Mouse (Mus musculus): ENCODE results near the gene Zfp513. TPM values are rescaled to one million over a fixed set of nuclear protein-coding genes. Genes with fewer than 3 reads are reported as not detected.

Zfp513 gene
- polyA plus RNA-seq, 1 experiment from 2014 or later = 11.0 TPM

GRCm38 (mm10) chr5:31198170-31198569 lies 3.9 kb downstream of the Zfp513 start:
- no peak overlapping the region for H3K4me3 ChIP-seq
- peaks cover 12% of the 10 kb centered on the region; the same call in 1 of the 2 replicates for H3K4me1 ChIP-seq
- H3K27ac ChIP-seq = no peak overlapping the region
- no peaks in the 10 kb centered on the region for H3K27me3 ChIP-seq (ENCODE audit: insufficient read depth, poor library complexity, severe bottlenecking)
- H3K9me3 ChIP-seq = peaks cover 5% of the 10 kb centered on the region
- no peak for DNase-seq (ENCODE audit: low spot score)
- H3K36me3 ChIP-seq = peaks cover 72% of the 10 kb centered on the region
- WGBS = 84% methylated on average over 9 of the region's 9 CpGs

DNA sequence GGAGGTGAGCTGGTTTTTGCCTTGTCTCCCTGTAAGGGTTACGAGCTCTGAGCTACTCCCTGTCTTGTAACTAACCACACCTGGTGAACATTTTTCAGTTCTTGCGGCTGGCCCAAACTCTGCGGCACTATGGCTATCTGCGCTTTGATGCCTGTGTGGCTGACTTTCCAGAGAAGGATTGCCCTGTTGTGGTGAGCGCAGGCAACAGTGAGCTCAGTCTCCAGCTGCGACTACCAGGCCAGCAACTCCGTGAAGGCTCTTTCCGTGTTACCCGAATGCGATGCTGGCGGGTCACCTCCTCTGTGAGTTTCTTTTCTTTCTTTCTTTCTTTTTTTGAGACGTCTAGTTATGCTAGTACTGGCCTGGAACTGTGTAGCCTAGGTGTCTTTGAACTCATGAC lies 5.0 kb downstream of the Zfp513 start:
- Histone ChIP-seq H3K27me3 (ENCODE audit: insufficient read depth, poor library complexity, severe bottlenecking) (no peaks in the 10 kb centered on the region), H3K27ac (no peak overlapping the region), H3K9me3 (peaks cover 5% of the 10 kb centered on the region), H3K4me1 (peaks cover 9% of the 10 kb centered on the region), H3K36me3 (peaks cover 62% of the 10 kb centered on the region), H3K4me3 (no peak overlapping the region)
- 92% methylated on average over 12 of the region's 12 CpGs for WGBS
- DNase-seq (ENCODE audit: low spot score) = no peak

- H3K4me3 ChIP-seq = no peak overlapping the region
- 95% methylated on average over 10 of the region's 10 CpGs for WGBS
- no peak for DNase-seq (ENCODE audit: low spot score)
Observed at GRCm38 (mm10) chr5:31196207-31196606, 5.9 kb downstream of the Zfp513 start.

DNA sequence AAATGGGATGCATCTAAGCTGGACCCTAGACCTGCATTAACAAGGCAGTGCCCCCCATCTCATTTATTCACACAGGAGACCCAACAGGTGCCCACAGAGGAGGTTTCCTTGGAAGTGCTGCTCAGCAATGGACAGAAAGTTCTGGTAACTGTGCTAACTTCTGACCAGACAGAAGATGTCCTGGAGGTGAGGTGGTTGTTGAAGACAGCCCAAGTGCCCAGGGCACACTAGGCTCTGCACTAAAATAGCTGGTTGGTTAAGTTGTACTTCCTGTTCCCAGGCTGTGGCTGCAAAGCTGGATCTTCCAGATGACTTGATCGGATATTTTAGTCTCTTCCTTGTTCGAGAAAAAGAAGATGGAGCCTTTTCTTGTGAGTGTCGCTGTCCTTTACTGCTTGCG lies 6.4 kb downstream of the Zfp513 start:
- H3K4me3 ChIP-seq = no peak overlapping the region
- H3K36me3 ChIP-seq = peaks cover 71% of the 10 kb centered on the region
- H3K27me3 ChIP-seq (ENCODE audit: insufficient read depth, poor library complexity, severe bottlenecking) = no peaks in the 10 kb centered on the region
- peaks cover 13% of the 10 kb centered on the region for H3K4me1 ChIP-seq
- DNase-seq (ENCODE audit: low spot score) = no peak
- peaks cover 5% of the 10 kb centered on the region for H3K9me3 ChIP-seq
- WGBS = 95% methylated on average over 4 of the region's 4 CpGs
- H3K27ac ChIP-seq = no peak overlapping the region

More at GRCm38 (mm10) chr5:31196207-31196606, 5.9 kb downstream of the Zfp513 start:
- H3K27ac ChIP-seq = no peak overlapping the region
- H3K4me1 ChIP-seq = peaks cover 14% of the 10 kb centered on the region
- peaks cover 66% of the 10 kb centered on the region for H3K36me3 ChIP-seq
- peaks cover 5% of the 10 kb centered on the region for H3K9me3 ChIP-seq
- no peaks in the 10 kb centered on the region for H3K27me3 ChIP-seq (ENCODE audit: insufficient read depth, poor library complexity, severe bottlenecking)

DNA sequence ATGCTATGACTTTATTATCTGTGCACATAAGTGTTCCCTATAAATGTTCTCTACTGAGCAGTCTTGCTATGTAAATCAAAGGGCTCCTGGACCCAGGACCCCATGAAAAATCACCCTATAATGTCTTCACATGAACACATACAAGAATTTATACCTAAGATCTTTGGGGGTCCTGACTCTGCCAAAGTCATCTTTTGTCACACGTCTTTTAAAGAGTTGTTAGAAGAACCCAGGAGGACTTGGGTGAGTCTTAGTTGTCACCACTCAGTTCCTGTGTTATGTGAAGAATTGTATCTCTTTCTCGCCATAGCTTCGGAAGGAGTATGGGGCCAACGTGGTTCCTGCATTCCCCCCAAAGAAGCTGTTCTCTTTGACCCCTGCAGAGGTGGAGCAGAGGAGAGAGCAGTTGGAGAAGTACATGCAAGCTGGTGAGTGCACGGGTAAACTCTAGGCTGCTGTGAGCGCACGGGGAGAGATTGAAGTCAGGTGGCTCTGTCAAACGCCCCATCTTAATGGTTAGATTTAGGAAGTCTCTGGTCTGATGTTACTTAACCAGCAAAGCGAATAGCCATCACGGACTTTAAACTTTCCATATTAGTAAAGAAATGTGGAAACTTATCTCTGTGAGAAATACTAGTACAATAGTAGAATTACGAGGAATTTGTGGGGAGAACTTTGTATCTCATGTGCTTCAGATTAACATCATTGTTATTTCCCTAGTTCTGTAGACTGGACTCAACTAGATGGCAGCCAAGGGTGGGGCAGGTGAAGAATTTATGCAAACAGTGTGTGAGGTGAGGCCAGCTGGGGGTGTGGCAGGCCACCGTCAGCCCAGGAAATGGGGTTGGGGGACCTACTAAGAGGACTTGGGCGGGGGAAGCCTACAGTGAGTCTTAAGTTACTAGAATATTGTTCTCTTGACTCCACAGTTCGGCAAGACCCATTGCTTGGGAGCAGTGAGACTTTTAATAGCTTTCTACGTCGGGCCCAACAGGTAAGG lies 7.3 kb downstream of the Zfp513 start:
- H3K4me3 ChIP-seq = peak overlapping the region; percentile 91
- no peak for DNase-seq (ENCODE audit: low spot score)
- 90% methylated on average over 16 of the region's 16 CpGs for WGBS
- H3K27ac ChIP-seq = no peak overlapping the region
- peaks cover 71% of the 10 kb centered on the region for H3K36me3 ChIP-seq
- no peaks in the 10 kb centered on the region for H3K9me3 ChIP-seq
- no peaks in the 10 kb centered on the region for H3K27me3 ChIP-seq (ENCODE audit: insufficient read depth, poor library complexity, severe bottlenecking)
- peaks cover 13% of the 10 kb centered on the region for H3K4me1 ChIP-seq

GRCm38 (mm10) chr5:31193631-31194281 lies 8.3 kb downstream of the Zfp513 start:
- WGBS = 11% methylated on average over 25 of the region's 25 CpGs
- Histone ChIP-seq H3K4me1 (peaks cover 13% of the 10 kb centered on the region), H3K4me3 (peak overlapping the region; percentile 91), H3K27ac (peak overlapping the region; percentile 94), H3K27me3 (ENCODE audit: insufficient read depth, poor library complexity, severe bottlenecking) (no peaks in the 10 kb centered on the region), H3K36me3 (peaks cover 69% of the 10 kb centered on the region), H3K9me3 (no peaks in the 10 kb centered on the region)
- DNase-seq (ENCODE audit: low spot score) = no peak

DNA sequence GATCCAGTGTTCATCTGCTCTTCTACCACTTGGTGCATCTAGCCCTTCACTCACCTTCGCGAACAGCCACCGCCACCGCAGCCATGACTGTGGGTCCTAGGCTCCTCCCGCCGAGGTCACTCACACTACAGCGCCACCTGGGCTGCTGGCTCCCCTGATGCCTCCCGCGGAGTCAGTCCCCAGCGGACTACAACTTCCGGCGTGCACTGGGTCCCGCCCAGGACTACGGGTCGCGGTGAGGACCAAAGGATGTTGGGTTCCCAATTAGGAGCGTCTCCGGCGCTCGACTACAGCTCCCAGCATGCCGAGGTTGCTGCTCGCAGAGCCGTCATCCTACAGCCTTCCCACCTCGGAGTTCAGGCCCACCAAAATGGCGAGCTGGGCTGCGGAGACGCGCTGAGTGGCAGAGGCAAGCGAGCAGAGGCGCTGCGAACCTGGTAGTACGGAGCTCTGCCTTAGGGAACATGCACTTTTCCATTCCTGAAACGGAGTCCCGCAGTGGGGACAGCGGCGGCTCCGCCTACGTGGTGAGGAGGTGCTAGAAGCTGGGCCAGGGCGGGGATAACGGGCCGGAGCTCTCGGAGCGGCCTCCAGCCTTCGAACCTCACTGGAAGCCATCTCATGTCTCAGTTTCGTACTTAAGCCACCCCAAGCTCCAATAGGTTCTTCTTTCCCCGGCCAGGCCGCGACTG lies 9.0 kb downstream of the Zfp513 start, which contains the start of the genes Snx17 and Eif2b4:
Snx17 (plus strand) TSS at position 289 of the 692 bp plus-strand sequence.
Eif2b4 (minus strand) TSS at position 492 of the 692 bp plus-strand sequence.
- H3K36me3 ChIP-seq = peaks cover 69% of the 10 kb centered on the region
- no peaks in the 10 kb centered on the region for H3K27me3 ChIP-seq (ENCODE audit: insufficient read depth, poor library complexity, severe bottlenecking)
- H3K4me1 ChIP-seq = peaks cover 13% of the 10 kb centered on the region
- H3K27ac ChIP-seq = peak within 1 kb of the TSS; percentile 94
- DNase-seq (ENCODE audit: low spot score) = peak; percentile 100
- peak within 1 kb of the TSS; percentile 91 for H3K4me3 ChIP-seq
- WGBS = under 1% methylated on average over 48 of the region's 48 CpGs
- no peaks in the 10 kb centered on the region for H3K9me3 ChIP-seq

GRCm38 (mm10) chr5:31192045-31192938 lies 9.8 kb downstream of the Zfp513 start:
- 13% methylated on average over 42 of the region's 42 CpGs for WGBS
- no peaks in the 10 kb centered on the region for H3K27me3 ChIP-seq (ENCODE audit: insufficient read depth, poor library complexity, severe bottlenecking)
- peaks cover 13% of the 10 kb centered on the region for H3K4me1 ChIP-seq
- H3K4me3 ChIP-seq = peak overlapping the region; percentile 91
- DNase-seq (ENCODE audit: low spot score) = no peak
- H3K27ac ChIP-seq = peak overlapping the region; percentile 94
- H3K9me3 ChIP-seq = no peaks in the 10 kb centered on the region
- H3K36me3 ChIP-seq = peaks cover 69% of the 10 kb centered on the region

DNA sequence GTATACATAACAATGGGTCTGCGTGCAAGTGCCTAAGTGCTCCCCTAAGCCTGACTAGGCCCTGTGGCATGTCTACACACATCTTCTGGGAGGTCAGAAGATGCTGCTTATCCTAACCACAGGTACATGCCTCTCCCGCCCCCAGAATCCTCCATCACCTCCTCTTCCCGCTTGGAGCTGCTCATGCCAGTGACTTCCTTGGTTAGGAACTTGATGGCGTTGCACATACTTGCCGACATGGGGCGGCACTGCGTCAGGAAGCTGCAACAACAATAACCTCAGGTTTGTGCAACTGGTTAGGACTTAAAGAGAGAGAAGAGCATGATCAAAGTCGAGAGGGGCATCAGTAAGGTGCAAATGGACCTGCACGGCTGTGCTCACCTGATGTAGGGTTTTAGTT lies 11.9 kb downstream of the Zfp513 start:
- Histone ChIP-seq H3K4me1 (peaks cover 13% of the 10 kb centered on the region), H3K36me3 (peaks cover 54% of the 10 kb centered on the region), H3K27me3 (ENCODE audit: insufficient read depth, poor library complexity, severe bottlenecking) (no peaks in the 10 kb centered on the region), H3K9me3 (no peaks in the 10 kb centered on the region), H3K4me3 (no peak overlapping the region), H3K27ac (no peak overlapping the region)
- WGBS = 89% methylated on average over 9 of the region's 9 CpGs
- no peak for DNase-seq (ENCODE audit: low spot score)

DNA sequence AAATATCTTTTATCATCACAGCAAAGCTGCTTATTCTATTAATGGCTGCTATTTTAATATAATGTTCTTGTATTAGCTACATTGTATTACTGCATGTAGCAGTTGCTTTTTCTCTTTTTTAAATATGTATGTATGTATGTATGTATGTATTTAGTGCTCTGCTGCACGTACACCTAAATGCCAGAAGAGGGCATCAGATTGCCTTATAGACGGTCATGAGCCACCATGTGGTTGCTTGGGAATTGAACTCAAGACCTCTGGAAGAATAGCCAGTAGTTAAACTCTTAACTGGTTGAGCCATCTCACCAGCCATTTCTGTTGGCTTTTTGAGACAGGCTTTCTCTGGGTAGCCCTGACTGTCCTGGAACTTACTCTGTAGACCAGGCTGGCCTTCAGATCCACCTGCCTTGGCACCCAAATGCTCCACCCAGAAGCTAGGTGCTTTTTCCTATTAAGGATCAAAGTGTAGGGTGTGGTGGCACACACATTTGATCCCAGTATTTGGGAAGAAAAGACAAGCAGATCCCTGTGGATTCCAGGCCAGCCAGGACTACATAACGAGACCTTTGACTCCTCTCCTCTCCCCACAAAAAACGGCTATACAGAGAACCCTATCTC lies 13.8 kb downstream of the Zfp513 start:
- Histone ChIP-seq H3K36me3 (peaks cover 46% of the 10 kb centered on the region), H3K4me1 (peaks cover 9% of the 10 kb centered on the region), H3K4me3 (no peak overlapping the region), H3K27ac (no peak overlapping the region), H3K9me3 (no peaks in the 10 kb centered on the region), H3K27me3 (ENCODE audit: insufficient read depth, poor library complexity, severe bottlenecking) (no peaks in the 10 kb centered on the region)
- DNase-seq (ENCODE audit: low spot score) = no peak
- 78% methylated on average over 4 of the region's 4 CpGs for WGBS

GRCm38 (mm10) chr5:31183678-31184077 lies 18.4 kb downstream of the Zfp513 start:
- H3K4me1 ChIP-seq = peaks cover 8% of the 10 kb centered on the region; the same call in 1 of the 2 replicates
- peaks cover 20% of the 10 kb centered on the region for H3K36me3 ChIP-seq
- H3K27ac ChIP-seq = no peak overlapping the region
- 37% methylated on average over 4 of the region's 4 CpGs for WGBS
- no peaks in the 10 kb centered on the region for H3K27me3 ChIP-seq (ENCODE audit: insufficient read depth, poor library complexity, severe bottlenecking)
- H3K4me3 ChIP-seq = no peak overlapping the region
- H3K9me3 ChIP-seq = no peaks in the 10 kb centered on the region
- no peak for DNase-seq (ENCODE audit: low spot score)
